Mouse (Mus musculus) limb, embryonic 12.5 days (tissue): ENCODE data around the gene Supt4a. TPM values are rescaled to one million over a fixed set of nuclear protein-coding genes. Genes with fewer than 3 reads are reported as not detected.

Experiments used
- ATAC-seq: fragments of 200-750 bp; cut with Nextera tagmentation; 2 replicates; pipeline ENCODE4 v1.8.0; 2017; ENCODE audit warnings: low read depth, moderate TSS enrichment; ENCODE audit not compliant: insufficient number of reproducible peaks, insufficient read depth, low FRiP score, low TSS enrichment
- H3K27ac ChIP-seq: fragments of 300-500 bp; sonication (generic); 2 replicates; pipeline ENCODE4 v1.5.1; 2016; ENCODE audit warnings: mild to moderate bottlenecking, moderate library complexity
- H3K27me3 ChIP-seq: fragments of 300-500 bp; sonication (generic); 2 replicates; pipeline ENCODE4 v1.6.1; 2016; ENCODE audit warnings: mild to moderate bottlenecking, moderate library complexity
- H3K36me3 ChIP-seq: fragments of 300-500 bp; sonication (generic); 2 replicates; pipeline ENCODE4 v1.6.1; 2016; ENCODE audit warnings: mild to moderate bottlenecking, moderate library complexity
- H3K4me1 ChIP-seq: fragments of 300-500 bp; sonication (generic); replicated peaks from 2 replicates; pipeline ENCODE4 v1.6.1; 2016
- H3K4me2 ChIP-seq: fragments of 300-500 bp; sonication (generic); 2 replicates; pipeline ENCODE4 v1.6.1; 2016; ENCODE audit warnings: mild to moderate bottlenecking, moderate library complexity
- H3K4me3 ChIP-seq: fragments of 300-500 bp; sonication (generic); replicated peaks from 2 replicates; pipeline ENCODE4 v1.5.1; 2016; ENCODE audit warnings: mild to moderate bottlenecking
- H3K9ac ChIP-seq: fragments of 300-500 bp; sonication (generic); replicated peaks from 2 replicates; pipeline ENCODE4 v1.6.1; 2016; ENCODE audit warnings: mild to moderate bottlenecking, moderate library complexity
- H3K9me3 ChIP-seq: fragments of 300-500 bp; sonication (generic); 2 replicates; pipeline ENCODE4 v1.6.1; 2016; ENCODE audit warnings: mild to moderate bottlenecking, moderate library complexity
- WGBS: fragments of 180-500 bp; shearing (Covaris S2); methylation state at CpG from one replicate; pipeline ENCODE4 v1.1.7; 2016; 5-methylcytosine and 5-hydroxymethylcytosine counted together
- microRNA counts: library from miRNA; unstranded; fragments of <30 nt; microRNA quantifications from one replicate; lab custom pipeline; 2017
- microRNA-seq: library from miRNA; unstranded; fragments of <30 nt; microRNA quantifications from one replicate; pipeline ENCODE4, GENCODE M21; 2017
- polyA plus RNA-seq: library from polyadenylated mRNA; unstranded; fragments of >200 nt; fragmentation: Nextera tagmentation; extraction: Ambion mirVana; gene quantifications from 2 replicates; pipeline ENCODE4 v1.2.1, GENCODE M21; 2016

The Supt4a gene
- polyA plus RNA-seq, 1 experiment from 2014 or later = 167 TPM

GRCm38 (mm10) chr11:87778100-87778765 lies 40.9 kb downstream of the Supt4a start:
- peak; percentile 80 for ATAC-seq
- H3K4me2 ChIP-seq = peak overlapping the region; percentile 82
- H3K27ac ChIP-seq = no peak overlapping the region
- H3K27me3 ChIP-seq = peaks cover 18% of the 10 kb centered on the region; the same call in 1 of the 2 replicates
- peak overlapping the region; percentile 44 for H3K4me3 ChIP-seq
- H3K9ac ChIP-seq = peak overlapping the region; percentile 65
- H3K9me3 ChIP-seq = no peaks in the 10 kb centered on the region
- peaks cover 18% of the 10 kb centered on the region for H3K4me1 ChIP-seq
- H3K36me3 ChIP-seq = no peaks in the 10 kb centered on the region
- WGBS = 8% methylated on average over 30 of the region's 32 CpGs

- peak; percentile 43 for ATAC-seq
- Histone ChIP-seq H3K9ac (peak overlapping the region; percentile 65; the same call in 1 of the 2 replicates), H3K36me3 (no peaks in the 10 kb centered on the region), H3K9me3 (no peaks in the 10 kb centered on the region), H3K27ac (no peak overlapping the region), H3K4me2 (peak overlapping the region; percentile 82), H3K27me3 (peaks cover 18% of the 10 kb centered on the region; the same call in 1 of the 2 replicates), H3K4me3 (peak overlapping the region; percentile 44), H3K4me1 (peaks cover 18% of the 10 kb centered on the region)
- WGBS = 41% methylated on average over 12 of the region's 12 CpGs
Measured at GRCm38 (mm10) chr11:87778915-87779314, 41.6 kb downstream of the Supt4a start.

- 75% methylated on average over 4 of the region's 4 CpGs for WGBS
- H3K9ac ChIP-seq = no peak overlapping the region
- H3K4me3 ChIP-seq = no peak overlapping the region
- H3K9me3 ChIP-seq = no peaks in the 10 kb centered on the region
- peaks cover 18% of the 10 kb centered on the region for H3K4me1 ChIP-seq
- no peak overlapping the region for H3K4me2 ChIP-seq
- peaks cover 18% of the 10 kb centered on the region; the same call in 1 of the 2 replicates for H3K27me3 ChIP-seq
- no peak for ATAC-seq
- H3K27ac ChIP-seq = no peak overlapping the region
- H3K36me3 ChIP-seq = no peaks in the 10 kb centered on the region
Measured at GRCm38 (mm10) chr11:87779392-87779791, 42.0 kb downstream of the Supt4a start.

GRCm38 (mm10) chr11:87780130-87780529 lies 42.8 kb downstream of the Supt4a start:
- 81% methylated on average over 8 of the region's 8 CpGs for WGBS
- no peak overlapping the region for H3K4me3 ChIP-seq
- H3K9me3 ChIP-seq = no peaks in the 10 kb centered on the region
- no peak overlapping the region for H3K4me2 ChIP-seq
- no peak overlapping the region for H3K27ac ChIP-seq
- ATAC-seq = no peak
- H3K36me3 ChIP-seq = no peaks in the 10 kb centered on the region
- peaks cover 18% of the 10 kb centered on the region for H3K4me1 ChIP-seq
- no peak overlapping the region for H3K9ac ChIP-seq
- peaks cover 18% of the 10 kb centered on the region; the same call in 1 of the 2 replicates for H3K27me3 ChIP-seq

GRCm38 (mm10) chr11:87790088-87790487 lies 52.7 kb downstream of the Supt4a start:
- Histone ChIP-seq H3K27me3 (no peaks in the 10 kb centered on the region), H3K4me1 (no peaks in the 10 kb centered on the region), H3K4me3 (no peak overlapping the region), H3K36me3 (no peaks in the 10 kb centered on the region), H3K4me2 (no peak overlapping the region), H3K9me3 (no peaks in the 10 kb centered on the region), H3K27ac (no peak overlapping the region), H3K9ac (no peak overlapping the region)
- ATAC-seq = no peak
- WGBS = 91% methylated on average over 6 of the region's 6 CpGs

MicroRNA genes within 50 kb of the gene (microRNA counts, 519-probe panel; counts per million panel counts)
- microRNA mmu-miR-142-3p (lab: Ali Mortazavi, UCI) (4,850 counts per million, percentile 44 among the panel's probes with 10 or more counts), microRNA mmu-miR-142-5p (lab: Ali Mortazavi, UCI) (4,403 counts per million, percentile 33 among the panel's probes with 10 or more counts)

Small RNA genes within 50 kb of the gene (microRNA-seq; reads per million reads assigned to microRNA genes)
- gene Mir142 (not detected), gene Mir142b (not detected)

Other genes starting within 250 kb of the Supt4a start
- not detected in 2 replicates for gene Gm11492, start 170.9 kb upstream of the Supt4a start, polyA plus RNA-seq
- 10.7 and 10.9 TPM in 2 replicates for gene Sept4, start 168.6 kb upstream of the Supt4a start, polyA plus RNA-seq
- gene Mtmr4, start 145.4 kb upstream of the Supt4a start, polyA plus RNA-seq = 53.4 and 54.0 TPM in 2 replicates
- 0.19 and 0.21 TPM in 2 replicates for gene Hsf5, start 120.4 kb upstream of the Supt4a start, polyA plus RNA-seq
- gene Rnf43, start 74.8 kb upstream of the Supt4a start, polyA plus RNA-seq = 2.8 and 4.0 TPM in 2 replicates
- gene Tspoap1, start 23.0 kb downstream of the Supt4a start, polyA plus RNA-seq = 5.7 and 5.9 TPM in 2 replicates
- gene Mpo, start 56.0 kb downstream of the Supt4a start, polyA plus RNA-seq = 1.7 and 2.6 TPM in 2 replicates
- gene Lpo, start 90.7 kb downstream of the Supt4a start, polyA plus RNA-seq = 0.09 TPM in 1 of 2 replicates, not detected in the other
- gene Mks1, start 115.7 kb downstream of the Supt4a start, polyA plus RNA-seq = 19.2 and 21.0 TPM in 2 replicates
- gene Epx, start 138.0 kb downstream of the Supt4a start, polyA plus RNA-seq = 0.09 and 0.19 TPM in 2 replicates
- not detected in 2 replicates for gene Olfr462, start 154.7 kb downstream of the Supt4a start, polyA plus RNA-seq
- gene Olfr463, start 159.8 kb downstream of the Supt4a start, polyA plus RNA-seq = not detected in 2 replicates
- gene Olfr464, start 183.4 kb downstream of the Supt4a start, polyA plus RNA-seq = not detected in 2 replicates
- gene Dynll2, start 250.0 kb downstream of the Supt4a start, polyA plus RNA-seq = 23.0 and 23.4 TPM in 2 replicates